Mouse (Mus musculus) embryonic facial prominence, embryonic 15.5 days (tissue): Measurements from ENCODE around the gene Wdr11. TPM values are rescaled to one million over a fixed set of nuclear protein-coding genes. Genes with fewer than 3 reads are reported as not detected.

Experiments
- ATAC-seq: fragments of 200-750 bp; cut with Nextera tagmentation; 2 replicates; pipeline ENCODE4 v1.8.0; 2017; ENCODE audit warnings: low read depth, moderate TSS enrichment; ENCODE audit not compliant: insufficient number of reproducible peaks, low FRiP score, low TSS enrichment
- H3K27ac ChIP-seq: fragments of 300-500 bp; sonication (generic); replicated peaks from 2 replicates; pipeline ENCODE4 v1.5.1; 2015; ENCODE audit warnings: mild to moderate bottlenecking, inconsistent platforms
- H3K27me3 ChIP-seq: fragments of 300-500 bp; sonication (generic); 2 replicates; pipeline ENCODE4 v1.6.1; 2015; ENCODE audit warnings: inconsistent platforms
- H3K36me3 ChIP-seq: fragments of 300-500 bp; sonication (generic); 2 replicates; pipeline ENCODE4 v1.6.1; 2015; ENCODE audit warnings: mild to moderate bottlenecking, inconsistent platforms
- H3K4me1 ChIP-seq: fragments of 300-500 bp; sonication (generic); 2 replicates; pipeline ENCODE4 v1.6.1; 2015; ENCODE audit warnings: inconsistent platforms
- H3K4me2 ChIP-seq: fragments of 300-500 bp; sonication (generic); replicated peaks from 2 replicates; pipeline ENCODE4 v1.6.1; 2015; ENCODE audit warnings: mild to moderate bottlenecking, inconsistent platforms
- H3K4me3 ChIP-seq: fragments of 300-500 bp; sonication (generic); replicated peaks from 2 replicates; pipeline ENCODE4 v1.5.1; 2015; ENCODE audit warnings: mild to moderate bottlenecking, inconsistent platforms
- H3K9ac ChIP-seq: fragments of 300-500 bp; sonication (generic); 2 replicates; pipeline ENCODE4 v1.6.1; 2015; ENCODE audit warnings: inconsistent platforms
- H3K9me3 ChIP-seq: fragments of 300-500 bp; sonication (generic); replicated peaks from 2 replicates; pipeline ENCODE4 v1.6.1; 2016; ENCODE audit warnings: inconsistent platforms
- WGBS: fragments of 180-500 bp; shearing (Covaris S2); methylation state at CpG from one replicate; pipeline ENCODE4 v1.1.7; 2015; 5-methylcytosine and 5-hydroxymethylcytosine counted together
- polyA plus RNA-seq: library from polyadenylated mRNA; unstranded; fragments of >200 nt; fragmentation: Nextera tagmentation; extraction: Ambion mirVana; gene quantifications from 2 replicates; pipeline ENCODE4 v1.2.1, GENCODE M21; 2015

Wdr11 gene
- polyA plus RNA-seq, 1 experiment from 2014 or later, result 36.7 TPM

DNA sequence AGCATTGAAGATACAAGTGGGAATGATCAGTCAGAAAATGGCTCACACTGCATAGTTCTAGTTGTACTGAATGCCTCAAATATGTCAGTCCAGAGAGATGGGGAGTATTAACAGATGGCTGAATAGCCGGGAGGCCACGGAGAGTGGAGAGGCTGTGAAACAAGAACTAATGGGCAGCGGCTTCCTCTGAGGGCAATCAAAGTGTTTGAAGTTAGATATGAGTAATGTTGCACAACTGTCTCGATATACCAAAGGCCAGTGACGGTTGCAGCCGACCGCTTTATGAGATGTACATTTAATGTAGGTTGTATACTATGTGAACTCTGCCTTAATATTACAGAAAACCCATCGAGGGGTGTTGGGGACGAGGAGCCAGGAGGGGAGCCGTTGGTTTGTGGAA, 78.6 kb downstream of the Wdr11 start:
- WGBS, result 76% methylated on average over 10 of the region's 10 CpGs
- no peaks in the 10 kb centered on the region for H3K27me3 ChIP-seq
- H3K9ac ChIP-seq, result no peak overlapping the region
- no peak overlapping the region for H3K4me2 ChIP-seq
- no peak overlapping the region for H3K27ac ChIP-seq
- no peak overlapping the region for H3K4me3 ChIP-seq
- H3K4me1 ChIP-seq, result 0 out of 2 replicates have a peak, but pooled peaks cover 3% of the 10 kb centered on the region
- no peaks in the 10 kb centered on the region for H3K9me3 ChIP-seq
- no peak for ATAC-seq
- no peaks in the 10 kb centered on the region for H3K36me3 ChIP-seq

DNA sequence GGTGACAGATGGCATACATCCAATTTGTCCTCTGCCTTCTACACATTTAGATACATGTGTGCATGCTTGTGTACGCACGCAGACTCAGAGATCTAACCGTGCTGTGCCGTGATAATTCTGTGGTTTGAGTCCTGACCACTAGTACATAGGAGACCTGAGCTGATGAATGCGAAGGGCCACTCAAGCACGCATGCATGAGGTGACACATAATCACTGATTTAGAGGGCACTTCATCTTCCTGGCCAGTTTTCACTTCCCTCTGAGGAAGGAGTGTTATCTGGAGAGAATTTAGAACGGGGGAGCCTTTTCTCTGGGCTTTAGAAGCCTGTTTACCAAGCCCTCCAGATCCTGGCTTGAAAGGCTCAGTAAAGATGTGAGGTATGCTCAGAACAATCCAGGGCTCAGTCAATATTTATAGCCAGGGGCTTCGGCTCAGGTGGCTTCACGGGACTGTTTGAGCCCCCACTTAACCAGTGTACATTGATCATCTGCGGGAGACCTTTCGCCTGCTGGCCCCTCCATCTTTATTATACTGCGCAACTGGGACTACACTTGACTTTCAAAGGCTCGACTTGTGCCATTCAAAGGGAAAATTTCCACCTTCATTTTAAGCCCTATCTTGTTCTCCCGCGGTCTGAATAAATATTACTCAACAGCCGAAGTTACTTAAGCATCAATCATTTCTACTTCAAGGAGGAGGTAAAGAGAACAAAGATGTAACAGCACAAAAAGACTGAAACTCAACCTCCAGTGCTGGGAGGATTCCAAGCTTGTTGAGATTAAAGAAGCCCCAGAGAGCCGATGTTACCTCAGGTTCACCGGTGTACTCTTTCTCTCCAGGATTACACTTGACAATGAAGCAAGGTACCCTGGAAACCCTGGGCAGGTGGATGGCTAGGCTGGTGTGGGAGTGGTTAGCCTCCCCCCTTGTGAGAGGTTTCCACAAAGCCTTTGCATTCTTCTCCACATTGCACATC, 80.3 kb downstream of the Wdr11 start:
- Histone ChIP-seq H3K9me3 (no peaks in the 10 kb centered on the region), H3K27me3 (no peaks in the 10 kb centered on the region), H3K36me3 (no peaks in the 10 kb centered on the region), H3K9ac (no peak overlapping the region), H3K27ac (no peak overlapping the region), H3K4me2 (no peak overlapping the region), H3K4me1 (no peaks in the 10 kb centered on the region), H3K4me3 (no peak overlapping the region)
- ATAC-seq, result 0 out of 2 replicates have a peak, but pooled peaks have one; percentile 47
- WGBS, result 76% methylated on average over 18 of the region's 18 CpGs

DNA sequence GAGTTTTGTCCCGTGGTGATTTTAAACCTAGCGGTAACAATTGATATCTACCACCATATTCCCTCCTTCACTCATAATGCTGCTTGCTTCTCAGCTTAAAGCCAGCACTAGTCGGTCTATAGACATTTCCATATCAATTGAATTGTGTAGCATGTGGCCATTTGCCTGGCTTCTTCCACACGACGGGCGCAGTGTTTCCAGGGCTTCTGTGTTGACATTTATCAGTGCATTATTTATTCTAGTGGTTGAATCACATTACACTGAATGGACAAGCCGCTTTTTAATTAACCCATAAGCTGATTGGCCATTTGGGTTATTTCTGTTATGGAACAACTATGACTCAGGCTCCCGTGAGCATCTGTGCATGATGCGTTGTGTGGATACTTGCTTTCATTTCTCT, 82.1 kb downstream of the Wdr11 start:
- ATAC-seq, result no peak
- H3K27ac ChIP-seq, result no peak overlapping the region
- 84% methylated on average over 9 of the region's 9 CpGs for WGBS

DNA sequence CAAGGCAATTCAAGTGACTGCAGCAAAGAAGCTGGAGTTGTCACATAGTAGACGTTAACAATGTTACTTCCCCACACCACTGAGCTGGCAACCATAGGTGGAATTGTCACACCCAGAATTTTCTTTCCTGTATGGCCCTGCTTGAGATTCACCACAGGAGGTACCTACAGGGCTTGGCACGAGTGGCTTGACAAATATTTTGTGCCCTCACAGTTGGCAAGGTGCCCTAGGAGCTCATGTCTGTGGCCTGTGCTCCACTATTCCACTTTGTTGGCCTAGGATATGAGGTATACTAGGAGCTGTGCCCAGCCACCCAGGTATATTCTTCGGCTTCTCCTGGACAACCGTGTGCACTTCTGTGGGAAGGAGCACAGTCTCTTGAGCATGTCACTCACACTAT, 82.9 kb downstream of the Wdr11 start:
- ATAC-seq, result no peak
- no peak overlapping the region for H3K9ac ChIP-seq
- H3K4me2 ChIP-seq, result no peak overlapping the region
- H3K9me3 ChIP-seq, result no peaks in the 10 kb centered on the region
- H3K4me3 ChIP-seq, result no peak overlapping the region
- no peaks in the 10 kb centered on the region for H3K36me3 ChIP-seq
- no peak overlapping the region for H3K27ac ChIP-seq
- no peaks in the 10 kb centered on the region for H3K27me3 ChIP-seq
- H3K4me1 ChIP-seq, result 0 out of 2 replicates have a peak, but pooled peaks cover 3% of the 10 kb centered on the region
- WGBS, result 77% methylated on average over 4 of the region's 4 CpGs

More for the DNA sequence above, 82.1 kb downstream of the Wdr11 start:
- Histone ChIP-seq H3K27me3 (no peaks in the 10 kb centered on the region), H3K4me1 (no peaks in the 10 kb centered on the region), H3K4me3 (no peak overlapping the region), H3K9me3 (no peaks in the 10 kb centered on the region), H3K9ac (no peak overlapping the region), H3K4me2 (no peak overlapping the region), H3K36me3 (no peaks in the 10 kb centered on the region)

DNA sequence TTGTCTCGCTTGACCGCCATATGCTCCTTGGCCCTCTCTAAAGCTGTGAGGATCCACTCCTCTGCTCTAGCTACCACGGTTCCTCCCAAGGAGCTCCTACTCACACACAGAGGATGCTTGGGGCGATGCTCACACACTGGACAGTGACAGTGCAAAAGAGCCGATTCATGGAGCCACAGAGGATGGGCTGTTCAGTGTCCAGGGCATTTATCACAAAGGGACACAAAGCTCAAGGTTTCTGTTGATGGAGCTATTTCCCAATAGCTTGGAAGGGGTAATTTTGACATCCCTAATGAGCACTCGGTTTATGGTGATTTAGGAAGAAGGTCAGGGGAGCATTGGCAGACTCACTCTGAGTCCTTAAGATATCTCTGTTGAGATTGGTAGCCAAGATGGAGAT, 84.2 kb downstream of the Wdr11 start:
- H3K9ac ChIP-seq, result no peak overlapping the region
- 0 out of 2 replicates have a peak, but pooled peaks cover 3% of the 10 kb centered on the region for H3K4me1 ChIP-seq
- H3K4me2 ChIP-seq, result no peak overlapping the region
- H3K9me3 ChIP-seq, result no peaks in the 10 kb centered on the region
- 91% methylated on average over 6 of the region's 6 CpGs for WGBS
- no peak overlapping the region for H3K4me3 ChIP-seq
- H3K36me3 ChIP-seq, result no peaks in the 10 kb centered on the region
- H3K27me3 ChIP-seq, result no peaks in the 10 kb centered on the region
- no peak for ATAC-seq
- no peak overlapping the region for H3K27ac ChIP-seq

DNA sequence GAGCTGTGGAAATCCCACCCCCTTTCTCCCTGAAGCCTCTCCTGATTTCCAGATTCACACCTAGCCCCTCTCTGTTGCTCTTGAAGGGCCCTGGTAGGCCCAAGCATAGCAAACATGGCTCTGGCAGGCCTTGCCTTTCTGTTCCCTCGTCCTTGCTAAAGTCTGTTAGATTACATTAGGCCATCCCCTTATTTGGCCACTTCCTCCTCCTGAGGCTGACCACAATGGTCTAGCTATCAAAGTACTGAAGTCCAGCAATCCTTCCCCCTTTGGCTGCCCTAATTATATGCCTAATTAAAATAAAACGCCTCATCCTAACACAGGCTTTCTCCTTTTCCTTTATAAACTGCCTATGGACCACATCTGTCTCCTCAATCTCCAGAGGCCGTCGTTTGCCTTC, 85.5 kb downstream of the Wdr11 start:
- ATAC-seq, result no peak
- WGBS, result 67% methylated on average over 4 of the region's 4 CpGs

DNA sequence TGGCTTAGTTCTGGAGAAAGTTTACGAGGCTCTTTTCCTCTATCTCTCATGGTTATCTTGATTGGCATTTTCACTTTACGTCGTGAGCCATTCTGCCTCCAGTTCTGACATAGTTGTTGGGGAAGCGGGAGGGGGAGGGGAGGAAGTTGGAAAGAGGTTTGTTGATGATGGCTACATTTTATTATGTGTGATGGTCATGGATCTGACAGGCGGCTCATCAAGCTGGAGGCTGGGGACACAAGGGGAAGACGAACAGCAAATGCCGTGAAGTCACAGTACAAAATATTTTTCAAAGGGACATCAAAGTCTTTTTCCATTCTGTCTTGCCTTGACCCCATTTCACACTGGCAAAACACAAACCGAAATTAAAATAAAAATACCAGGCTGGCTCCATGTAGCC, 86.8 kb downstream of the Wdr11 start:
- 52% methylated on average over 8 of the region's 8 CpGs for whole genome bisulfite sequencing
- H3K4me1 ChIP-seq, result 0 out of 2 replicates have a peak, but pooled peaks cover 8% of the 10 kb centered on the region
- ATAC-seq, result no peak
- no peaks in the 10 kb centered on the region for H3K9me3 ChIP-seq
- no peak overlapping the region for H3K4me3 ChIP-seq
- no peaks in the 10 kb centered on the region for H3K27me3 ChIP-seq
- H3K36me3 ChIP-seq, result no peaks in the 10 kb centered on the region
- H3K27ac ChIP-seq, result peak overlapping the region; percentile 19; the same call in 1 of the 2 replicates
- no peak overlapping the region for H3K4me2 ChIP-seq
- H3K9ac ChIP-seq, result no peak overlapping the region

More for the DNA sequence above, 85.5 kb downstream of the Wdr11 start:
- Histone ChIP-seq H3K4me2 (no peak overlapping the region), H3K9me3 (no peaks in the 10 kb centered on the region), H3K4me3 (no peak overlapping the region), H3K27me3 (no peaks in the 10 kb centered on the region), H3K4me1 (0 out of 2 replicates have a peak, but pooled peaks cover 3% of the 10 kb centered on the region), H3K27ac (no peak overlapping the region), H3K9ac (no peak overlapping the region), H3K36me3 (no peaks in the 10 kb centered on the region)

DNA sequence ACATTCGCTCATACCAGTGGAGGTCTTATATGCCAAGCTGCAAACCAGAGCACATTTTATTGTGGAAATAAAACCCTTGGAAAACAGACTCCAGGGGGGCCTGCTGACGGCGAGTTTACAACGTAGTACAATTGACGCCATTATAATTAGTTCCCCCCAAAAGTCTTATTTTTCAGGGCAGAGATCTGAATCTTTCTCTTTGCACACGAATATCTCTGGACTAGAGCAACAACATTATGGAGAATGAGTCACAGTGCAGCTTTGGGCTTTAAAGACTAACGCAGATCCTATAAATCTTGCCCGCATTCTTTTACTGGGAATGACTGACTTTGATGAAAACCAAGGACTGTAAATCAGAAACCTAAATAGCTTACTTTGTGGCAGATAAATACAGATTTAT, 87.3 kb downstream of the Wdr11 start:
- Histone ChIP-seq H3K27ac (peak overlapping the region; percentile 55), H3K4me2 (no peak overlapping the region), H3K9ac (no peak overlapping the region), H3K4me1 (0 out of 2 replicates have a peak, but pooled peaks cover 8% of the 10 kb centered on the region), H3K9me3 (no peaks in the 10 kb centered on the region), H3K36me3 (no peaks in the 10 kb centered on the region), H3K27me3 (no peaks in the 10 kb centered on the region), H3K4me3 (no peak overlapping the region)
- WGBS, result 41% methylated on average over 8 of the region's 8 CpGs
- no peak for ATAC-seq

DNA sequence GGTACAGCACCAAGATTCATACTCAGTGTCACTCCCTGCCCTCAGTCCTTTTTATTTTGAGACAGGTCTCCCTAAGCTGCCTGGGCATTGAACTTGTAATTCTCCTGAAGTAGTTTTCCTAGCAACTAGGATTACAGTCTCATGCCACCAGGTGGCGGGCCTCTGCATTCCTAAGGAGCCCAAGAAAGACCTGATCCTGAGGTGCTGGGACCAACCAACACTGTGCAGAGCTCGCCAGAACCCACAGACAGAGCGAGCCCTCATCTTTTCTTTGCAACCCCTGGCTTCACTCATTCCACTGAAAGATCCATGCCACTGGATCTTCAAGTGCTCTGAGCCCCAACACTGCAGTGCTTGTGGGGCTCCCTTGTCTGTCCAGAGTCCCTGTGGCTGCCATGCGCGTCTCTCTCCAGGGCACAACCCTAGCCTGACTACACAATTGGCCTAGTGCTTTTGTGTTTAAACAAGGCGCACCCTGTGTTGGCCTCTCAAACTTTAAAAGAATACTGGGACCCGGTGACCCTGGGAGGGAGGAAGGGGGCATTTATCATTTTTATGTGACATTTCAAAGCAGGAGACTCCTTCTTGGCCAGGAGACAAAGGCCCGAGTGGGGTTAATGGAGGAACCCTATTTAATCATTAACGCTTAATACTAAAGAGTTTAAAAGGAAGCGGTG, 89.0 kb downstream of the Wdr11 start:
- Histone ChIP-seq H3K27me3 (no peaks in the 10 kb centered on the region), H3K36me3 (no peaks in the 10 kb centered on the region), H3K27ac (no peak overlapping the region), H3K4me1 (0 out of 2 replicates have a peak, but pooled peaks cover 8% of the 10 kb centered on the region), H3K9me3 (no peaks in the 10 kb centered on the region), H3K4me2 (no peak overlapping the region), H3K4me3 (no peak overlapping the region), H3K9ac (no peak overlapping the region)
- ATAC-seq, result no peak
- 77% methylated on average over 10 of the region's 10 CpGs for whole genome bisulfite sequencing

DNA sequence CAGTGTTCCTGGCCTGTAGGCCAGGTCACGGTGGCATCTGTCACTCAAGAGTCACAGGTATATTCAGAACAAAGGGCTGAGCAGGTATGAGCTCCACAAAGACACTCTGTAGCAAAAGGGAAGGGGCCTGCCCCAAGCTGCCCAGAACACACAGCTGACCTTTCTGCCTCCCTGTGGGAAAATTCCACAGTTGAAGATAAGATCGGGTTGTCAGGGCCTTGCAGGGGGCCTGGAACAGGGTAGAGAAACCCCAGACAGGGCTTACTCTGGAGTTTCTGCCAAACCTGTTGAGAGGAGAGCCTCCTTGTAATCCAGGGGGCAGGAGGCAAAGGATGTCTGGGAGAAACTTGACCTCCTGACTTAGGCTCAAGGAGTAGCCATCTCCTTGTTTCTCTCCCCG, 90.9 kb downstream of the Wdr11 start:
- ATAC-seq, result no peak
- Histone ChIP-seq H3K27ac (no peak overlapping the region), H3K9me3 (no peaks in the 10 kb centered on the region), H3K27me3 (no peaks in the 10 kb centered on the region), H3K4me3 (no peak overlapping the region), H3K4me1 (peaks cover 15% of the 10 kb centered on the region), H3K4me2 (no peak overlapping the region), H3K9ac (no peak overlapping the region), H3K36me3 (no peaks in the 10 kb centered on the region)
- WGBS, result 59% methylated on average over 3 of the region's 3 CpGs

DNA sequence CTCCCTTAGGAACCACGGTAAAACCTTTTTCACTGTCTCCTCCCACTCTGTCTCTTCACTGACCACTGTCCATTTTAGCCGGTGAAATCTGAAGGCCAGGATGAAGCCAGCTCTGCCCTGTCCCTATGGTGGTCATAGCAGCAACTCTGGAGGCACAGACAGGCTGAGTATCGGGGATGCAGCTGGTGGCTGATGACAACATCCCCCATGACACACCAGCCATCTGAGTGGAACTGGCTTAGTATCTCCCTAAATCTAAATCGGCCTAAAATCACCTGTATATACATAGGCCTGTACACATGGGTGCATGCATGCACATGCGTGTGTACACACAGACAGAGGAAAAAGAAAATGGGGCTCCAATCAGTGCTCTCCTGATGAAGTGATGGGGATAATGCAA, 93.7 kb downstream of the Wdr11 start:
- no peaks in the 10 kb centered on the region for H3K36me3 ChIP-seq
- H3K9me3 ChIP-seq, result no peaks in the 10 kb centered on the region
- H3K4me2 ChIP-seq, result no peak overlapping the region
- 74% methylated on average over 5 of the region's 5 CpGs for WGBS
- H3K4me1 ChIP-seq, result peaks cover 17% of the 10 kb centered on the region
- H3K9ac ChIP-seq, result no peak overlapping the region
- no peaks in the 10 kb centered on the region for H3K27me3 ChIP-seq
- no peak overlapping the region for H3K4me3 ChIP-seq
- no peak overlapping the region for H3K27ac ChIP-seq
- no peak for ATAC-seq
